15 mouse cellular contexts compared by ENCODE assay signal in the genomic region with DNA sequence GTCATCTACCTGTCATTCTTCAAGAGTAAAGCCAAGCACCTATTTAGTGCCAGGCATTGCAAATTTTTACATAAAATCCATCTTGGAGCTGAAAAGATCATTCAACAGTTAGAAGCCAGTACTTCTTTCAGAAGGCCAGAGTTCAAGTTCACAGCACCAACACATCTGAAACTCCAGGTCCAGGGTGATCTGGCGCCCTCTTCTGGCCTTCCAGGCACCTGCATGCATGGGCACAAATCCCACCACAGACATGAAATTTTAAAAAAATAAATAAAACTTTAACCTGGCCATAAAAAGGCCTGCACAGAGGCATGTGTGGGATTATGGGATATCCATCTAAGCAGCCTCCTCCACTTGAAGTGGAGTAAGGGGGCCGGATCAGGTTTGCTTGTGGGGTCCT.
DNase-seq lines count a peak whose midpoint lies in the region; ATAC-seq and TF ChIP-seq lines count a peak whose summit lies in the region.
"Had no signal": no experiment of that assay in that cellular context is flagged by ENCODE, and none has a peak within 500 bp of the region (broad histone marks: within the 10 kb centered on the region; RNA-seq: fewer than 3 reads in every experiment).

No protein-coding gene starts in this region.

- no peak overlapping the region for H3K4me3 ChIP-seq in heart, adult 2 months
- no peak overlapping the region for H3K4me3 ChIP-seq in heart, embryonic 12.5 days
- no peak overlapping the region for H3K4me3 ChIP-seq in lung, adult 2 months (replicated peaks; ENCODE audit: extremely low read depth, low read depth, low read length)
- no peak overlapping the region for H3K4me3 ChIP-seq in CH12.LX (replicated peaks in 1 of 3; ENCODE audit: low read depth in 2 of 3, low read length in 2 of 3, poor library complexity in 1 of 3)
- no peak overlapping the region for H3K4me3 ChIP-seq in heart, embryonic 10.5 days
- H3K4me3 ChIP-seq: limb, embryonic 13.5 days; midbrain, embryonic 15.5 days; neural tube, embryonic 13.5 days had no signal

- dilution Hi-C loops in CH12.LX (cut with MboI; ENCODE audit: extremely low pct_ligation_motif_present, extremely low pct_unique_long_range_greater_than_20kb, low sequenced_read_pairs), result no loop called here

- H3K36me3 ChIP-seq in heart, adult 2 months (ENCODE audit: control insufficient read depth, insufficient read depth, low read length), result no peaks in the 10 kb centered on the region
- no peaks in the 10 kb centered on the region for H3K36me3 ChIP-seq in heart, embryonic 12.5 days
- no peaks in the 10 kb centered on the region for H3K36me3 ChIP-seq in CH12.LX (replicated peaks in 1 of 2; ENCODE audit: control insufficient read depth in 1 of 2, insufficient read depth in 1 of 2, low read length in 1 of 2)
- no peaks in the 10 kb centered on the region for H3K36me3 ChIP-seq in heart, embryonic 10.5 days
- H3K36me3 ChIP-seq: limb, embryonic 13.5 days; midbrain, embryonic 15.5 days; neural tube, embryonic 13.5 days had no signal

- no peak; the same call in 1 of the 2 replicates for TF ChIP-seq RAD21 in CH12.LX (IDR thresholded peaks at IDR 0.05; ENCODE audit: low read depth, low read length)

- in situ Hi-C loops in CH12.LX (cut with MboI; ENCODE audit: low pct_ligation_motif_present, low pct_unique_long_range_greater_than_20kb, low sequenced_read_pairs), result no loop called here

- no peaks in the 10 kb centered on the region for H3K9me3 ChIP-seq in heart, embryonic 12.5 days (replicated peaks)
- peaks cover 5% of the 10 kb centered on the region for H3K9me3 ChIP-seq in CH12.LX (replicated peaks; ENCODE audit: low read length)
- H3K9me3 ChIP-seq in heart, embryonic 10.5 days, result no peaks in the 10 kb centered on the region
- H3K9me3 ChIP-seq: limb, embryonic 13.5 days; midbrain, embryonic 15.5 days; neural tube, embryonic 13.5 days had no signal

- no peak for DNase-seq in heart, adult 2 months
- DNase-seq in lung, adult 2 months, result no peak
- no peak for DNase-seq in lung, postnatal 4 days
- DNase-seq in CH12.LX (ENCODE audit: extremely low read depth), result no peak
- no peak for DNase-seq in brain, embryonic 14.5 days (ENCODE audit: low read depth)
- no peak for DNase-seq in heart, embryonic 10.5 days (ENCODE audit: low spot score)
- no peak for DNase-seq in embryo, embryonic 11 days
- DNase-seq: cerebellum, adult 18-20 months; heart, adult 11 months; heart, postnatal 36 days had no signal

- TF ChIP-seq POLR2A in heart, adult 2 months (IDR thresholded peaks at IDR 0.05; ENCODE audit: insufficient read depth, low read depth, low read length), result no peak
- TF ChIP-seq POLR2A in lung, adult 2 months (IDR thresholded peaks at IDR 0.05; ENCODE audit: borderline replicate concordance, extremely low read depth, low read depth, low read length), result no peak
- no peak for TF ChIP-seq POLR2A in CH12.LX (IDR thresholded peaks at IDR 0.05; ENCODE audit: low read depth, low read length)
- TF ChIP-seq POLR2A in brain, embryonic 14.5 days (IDR thresholded peaks at IDR 0.05; ENCODE audit: borderline replicate concordance, extremely low read depth, insufficient read depth, insufficient read length, poor library complexity, severe bottlenecking), result no peak

- intact Hi-C loops in heart, adult 2 months (cut with DNase I), result no loop called here

- no peak for TF ChIP-seq EP300 in heart, adult 2 months (IDR thresholded peaks at IDR 0.05; ENCODE audit: insufficient read depth, low read depth, low read length)
- no peak for TF ChIP-seq EP300 in CH12.LX (IDR thresholded peaks at IDR 0.05; ENCODE audit: low read length)

- H3K27me3 ChIP-seq in heart, adult 2 months (ENCODE audit: control insufficient read depth, insufficient read depth, low read length), result no peaks in the 10 kb centered on the region
- peaks cover 32% of the 10 kb centered on the region for H3K27me3 ChIP-seq in heart, embryonic 12.5 days (replicated peaks)
- peaks cover 85% of the 10 kb centered on the region for H3K27me3 ChIP-seq in CH12.LX (replicated peaks)
- peaks cover 34% of the 10 kb centered on the region for H3K27me3 ChIP-seq in heart, embryonic 10.5 days (ENCODE audit: insufficient read depth, poor library complexity, severe bottlenecking)
- H3K27me3 ChIP-seq: midbrain, embryonic 15.5 days had no signal

- peak; percentile 36 for TF ChIP-seq CTCF in heart, adult 2 months (IDR thresholded peaks at IDR 0.05)
- TF ChIP-seq CTCF in lung, adult 2 months (IDR thresholded peaks at IDR 0.05; ENCODE audit: insufficient read depth, low read length), result peak; percentile 17; the same call in 1 of the 2 replicates
- TF ChIP-seq CTCF in CH12.LX (conservative IDR thresholded peaks at IDR 0.05 in 1 of 2, IDR thresholded peaks at IDR 0.05 in 1 of 2; ENCODE audit: low read depth in 2 of 2, low read length in 2 of 2), result peak; percentile 32 to 46; a peak in 2 of 4 replicates
- peak; percentile 51 for TF ChIP-seq CTCF in brain, embryonic 14.5 days (IDR thresholded peaks at IDR 0.05; ENCODE audit: borderline replicate concordance, extremely low read depth, insufficient read depth, insufficient read length)

- H3K4me2 ChIP-seq in heart, embryonic 12.5 days, result no peak overlapping the region
- no peak overlapping the region for H3K4me2 ChIP-seq in CH12.LX (ENCODE audit: insufficient read depth, low read depth, poor library complexity, severe bottlenecking)
- H3K4me2 ChIP-seq: limb, embryonic 13.5 days; neural tube, embryonic 13.5 days had no signal

- no peak overlapping the region for H3K9ac ChIP-seq in heart, adult 2 months (ENCODE audit: low read depth, low read length)
- no peak overlapping the region for H3K9ac ChIP-seq in heart, embryonic 12.5 days
- H3K9ac ChIP-seq in CH12.LX (ENCODE audit: insufficient read depth, low read depth), result no peak overlapping the region
- H3K9ac ChIP-seq: limb, embryonic 13.5 days; midbrain, embryonic 15.5 days; neural tube, embryonic 13.5 days had no signal

- no peaks in the 10 kb centered on the region for H3K79me2 ChIP-seq in heart, adult 2 months (replicated peaks; ENCODE audit: control insufficient read depth, insufficient read depth, low read length)
- H3K79me2 ChIP-seq in CH12.LX (replicated peaks; ENCODE audit: control insufficient read depth, extremely low read depth, insufficient read depth, poor library complexity, severe bottlenecking), result no peaks in the 10 kb centered on the region

- no peaks in the 10 kb centered on the region for H3K4me1 ChIP-seq in heart, adult 2 months (ENCODE audit: control insufficient read depth, insufficient read depth, low read length)
- no peaks in the 10 kb centered on the region for H3K4me1 ChIP-seq in heart, embryonic 12.5 days (replicated peaks)
- H3K4me1 ChIP-seq in lung, adult 2 months (ENCODE audit: control insufficient read depth, insufficient read depth, low read length), result no peaks in the 10 kb centered on the region
- peaks cover under 1 to 7% of the 10 kb centered on the region in 2 experiments; a peak in 2 of 4 replicates for H3K4me1 ChIP-seq in CH12.LX (ENCODE audit: control insufficient read depth in 1 of 2, insufficient read depth in 2 of 2)
- no peaks in the 10 kb centered on the region for H3K4me1 ChIP-seq in heart, embryonic 10.5 days

- 46% methylated on average over 2 of the region's 2 CpGs for WGBS in heart, adult 2 months
- WGBS in heart, embryonic 12.5 days, result 43% methylated on average over 2 of the region's 2 CpGs
- 49% methylated on average over 2 of the region's 2 CpGs for WGBS in lung, adult 2 months
- 59% methylated on average over 2 of the region's 2 CpGs for WGBS in heart, embryonic 10.5 days

- H3K27ac ChIP-seq in heart, adult 2 months, result no peak overlapping the region
- no peak overlapping the region for H3K27ac ChIP-seq in heart, embryonic 12.5 days (ENCODE audit: poor library complexity, severe bottlenecking)
- no peak overlapping the region for H3K27ac ChIP-seq in CH12.LX (ENCODE audit: insufficient read depth, low read depth)
- no peak overlapping the region for H3K27ac ChIP-seq in heart, embryonic 10.5 days
- H3K27ac ChIP-seq: limb, embryonic 13.5 days; macrophage; midbrain, embryonic 15.5 days; neural tube, embryonic 13.5 days had no signal

- ATAC-seq in heart, embryonic 12.5 days (ENCODE audit: insufficient number of reproducible peaks, low FRiP score), result no peak
- ATAC-seq: midbrain, embryonic 15.5 days had no signal

TF ChIP-seq in CH12.LX, 34 proteins besides CTCF, POLR2A, EP300 and RAD21:
- TF ChIP-seq MAZ (IDR thresholded peaks at IDR 0.05; ENCODE audit: low read depth, low read length) (no peak), MXI1 (IDR thresholded peaks at IDR 0.05; ENCODE audit: low read depth, low read length) (no peak), TBP (conservative IDR thresholded peaks at IDR 0.05; ENCODE audit: low read depth, low read length) (no peak), SMC3 (IDR thresholded peaks at IDR 0.05; ENCODE audit: low read depth, low read length) (no peak)
TF ChIP-seq in CH12.LX: peak in this region for 0.
